Mouse (Mus musculus) MEL (cell line): ENCODE measurements around the gene Rps26. TPM values are rescaled to one million over a fixed set of nuclear protein-coding genes. Genes with fewer than 3 reads are reported as not detected.

Source experiments
- DNase-seq: peaks from one replicate; pipeline ENCODE4 v3.0.0; 2011; ENCODE audit warnings: low read depth, low spot score
- H3K27ac ChIP-seq: 2 replicates; pipeline ENCODE4 v1.5.1; 2012; ENCODE audit warnings: low read depth, mild to moderate bottlenecking, control low read depth, low read length, moderate library complexity; ENCODE audit not compliant: control insufficient read depth
- H3K27me3 ChIP-seq, 2 experiments: fragments of 150-350 bp in 1 of 2; sonication (generic) in 1 of 2; 2 replicates each; pipeline ENCODE4 v1.6.1; 2012; ENCODE audit warnings: low read length in 2 of 2, mild to moderate bottlenecking in 2 of 2, improper control_type of control experiment in 1 of 2, moderate library complexity in 1 of 2; ENCODE audit not compliant: insufficient read depth in 2 of 2, control insufficient read depth in 1 of 2
- H3K36me3 ChIP-seq, 2 experiments: 2 replicates each; pipeline ENCODE4 v1.6.1; 2012 to 2014; ENCODE audit warnings: low read length in 2 of 2, improper control_type of control experiment in 1 of 2, inconsistent platforms in 1 of 2, mild to moderate bottlenecking in 1 of 2; ENCODE audit not compliant: insufficient read depth in 2 of 2, control insufficient read depth in 1 of 2
- H3K4me1 ChIP-seq, 2 experiments: fragments of 150-350 bp in 1 of 2; sonication (generic) in 1 of 2; 2 replicates each; pipeline ENCODE4 v1.6.1; 2012; ENCODE audit warnings: low read length in 2 of 2, improper control_type of control experiment in 1 of 2, mild to moderate bottlenecking in 1 of 2; ENCODE audit not compliant: insufficient read depth in 2 of 2, control insufficient read depth in 1 of 2
- H3K4me3 ChIP-seq, 2 experiments: fragments of 150-350 bp in 1 of 2; sonication (generic) in 1 of 2; 2 replicates each; pipeline ENCODE4 v1.5.1; 2012; ENCODE audit warnings: low read depth in 2 of 2, low read length in 2 of 2, mild to moderate bottlenecking in 2 of 2, moderate library complexity in 2 of 2, control low read depth in 1 of 2, improper control_type of control experiment in 1 of 2; ENCODE audit not compliant: control insufficient read depth in 1 of 2, insufficient read depth in 1 of 2
- H3K79me2 ChIP-seq: 2 replicates; pipeline ENCODE4 v1.6.1; 2012; ENCODE audit warnings: mild to moderate bottlenecking, low read length, moderate library complexity; ENCODE audit not compliant: control insufficient read depth, poor library complexity, insufficient read depth
- H3K9ac ChIP-seq: 2 replicates; pipeline ENCODE4 v1.6.1; 2012; ENCODE audit warnings: low read depth, mild to moderate bottlenecking, control low read depth, low read length, moderate library complexity; ENCODE audit not compliant: control insufficient read depth, poor library complexity, severe bottlenecking
- H3K9me3 ChIP-seq: fragments of 150-350 bp; sonication (generic); replicated peaks from 2 replicates; pipeline ENCODE4 v1.6.1; 2012; ENCODE audit warnings: mild to moderate bottlenecking, low read length, improper control_type of control experiment, moderate library complexity; ENCODE audit not compliant: insufficient read depth
- CHD2 ChIP-seq: IDR thresholded peaks from 2 replicates; pipeline ENCODE4 v1.6.1; 2011; ENCODE audit warnings: low read length, improper control_type of control experiment
- ELF1 ChIP-seq: IDR thresholded peaks from 2 replicates; pipeline ENCODE4 v1.6.1; 2014; ENCODE audit warnings: low read depth, mild to moderate bottlenecking, inconsistent platforms, low read length, improper control_type of control experiment, moderate library complexity
- EP300 ChIP-seq, 2 experiments: IDR thresholded peaks; 2 replicates each; pipeline ENCODE4 v1.6.1; 2011; ENCODE audit warnings: improper control_type of control experiment in 2 of 2, low read length in 2 of 2, low read depth in 1 of 2, mild to moderate bottlenecking in 1 of 2
- ETS1 ChIP-seq: IDR thresholded peaks from 2 replicates; pipeline ENCODE4 v1.6.1; 2012; ENCODE audit warnings: low read depth, mild to moderate bottlenecking, inconsistent platforms, low read length, improper control_type of control experiment, moderate library complexity
- GABPA ChIP-seq: IDR thresholded peaks from 2 replicates; pipeline ENCODE4 v1.6.1; 2012; ENCODE audit warnings: low read depth, mild to moderate bottlenecking, inconsistent platforms, low read length, improper control_type of control experiment, moderate library complexity
- GATA1 ChIP-seq: IDR thresholded peaks from 2 replicates; pipeline ENCODE4 v1.6.1; 2011; ENCODE audit warnings: low read depth, low read length, improper control_type of control experiment
- KAT2A ChIP-seq: conservative IDR thresholded peaks from 2 replicates; pipeline ENCODE4 v1.6.1; 2012; ENCODE audit warnings: low read depth, low read length, improper control_type of control experiment, inconsistent platforms
- MEF2A ChIP-seq: IDR thresholded peaks from 2 replicates; pipeline ENCODE4 v1.6.1; 2014; ENCODE audit warnings: low read depth, mild to moderate bottlenecking, inconsistent platforms, low read length, improper control_type of control experiment; ENCODE audit not compliant: poor library complexity, insufficient replicate concordance, severe bottlenecking; ENCODE audit errors: extremely low read depth
- MXI1 ChIP-seq: IDR thresholded peaks from 2 replicates; pipeline ENCODE4 v1.6.1; 2011; ENCODE audit warnings: mild to moderate bottlenecking, low read depth, low read length, improper control_type of control experiment
- MYC ChIP-seq: IDR thresholded peaks from 2 replicates; pipeline ENCODE4 v1.6.1; 2011; ENCODE audit warnings: low read depth, mild to moderate bottlenecking, low read length, improper control_type of control experiment, moderate library complexity
- NELFE ChIP-seq: IDR thresholded peaks from 2 replicates; pipeline ENCODE4 v1.6.1; 2011; ENCODE audit warnings: low read depth, low read length, improper control_type of control experiment
- NRF1 ChIP-seq: IDR thresholded peaks from 2 replicates; pipeline ENCODE4 v1.6.1; 2014; ENCODE audit warnings: low read depth, mild to moderate bottlenecking, inconsistent platforms, low read length, improper control_type of control experiment, moderate library complexity; ENCODE audit not compliant: poor library complexity, insufficient read depth, severe bottlenecking
- POLR2A ChIP-seq, 2 experiments: IDR thresholded peaks; 2 replicates each; pipeline ENCODE4 v1.6.1; 2011 to 2012; ENCODE audit warnings: low read length in 2 of 2, mild to moderate bottlenecking in 2 of 2, control low read depth in 1 of 2, improper control_type of control experiment in 1 of 2, low read depth in 1 of 2, moderate library complexity in 1 of 2; ENCODE audit not compliant: control insufficient read depth in 1 of 2, insufficient read depth in 1 of 2, poor library complexity in 1 of 2
- POLR2AphosphoS2 ChIP-seq: IDR thresholded peaks from 2 replicates; pipeline ENCODE4 v1.6.1; 2011; ENCODE audit warnings: low read length, improper control_type of control experiment
- RCOR1 ChIP-seq: IDR thresholded peaks from 2 replicates; pipeline ENCODE4 v1.6.1; 2012; ENCODE audit warnings: low read depth, mild to moderate bottlenecking, inconsistent platforms, low read length, improper control_type of control experiment
- SMC3 ChIP-seq: IDR thresholded peaks from 2 replicates; pipeline ENCODE4 v1.6.1; 2011; ENCODE audit warnings: low read depth, low read length, improper control_type of control experiment
- TAL1 ChIP-seq: IDR thresholded peaks from 2 replicates; pipeline ENCODE4 v1.6.1; 2012; ENCODE audit warnings: mild to moderate bottlenecking, inconsistent platforms, low read length, moderate library complexity, mixed read lengths
- TBP ChIP-seq: IDR thresholded peaks from 2 replicates; pipeline ENCODE4 v1.8.0; 2011; ENCODE audit warnings: low read depth, low read length, improper control_type of control experiment
- TCF12 ChIP-seq: IDR thresholded peaks from 2 replicates; pipeline ENCODE4 v1.6.1; 2014; ENCODE audit warnings: low read depth, mild to moderate bottlenecking, inconsistent platforms, low read length, improper control_type of control experiment, moderate library complexity
- USF2 ChIP-seq, 2 experiments: IDR thresholded peaks; 2 replicates each; pipeline ENCODE4 v1.6.1; 2011 to 2012; ENCODE audit warnings: improper control_type of control experiment in 2 of 2, low read length in 2 of 2, borderline replicate concordance in 1 of 2, inconsistent platforms in 1 of 2, low read depth in 1 of 2, mild to moderate bottlenecking in 1 of 2; ENCODE audit not compliant: insufficient read depth in 1 of 2
- ZKSCAN1 ChIP-seq: IDR thresholded peaks from 2 replicates; pipeline ENCODE4 v1.6.1; 2012; ENCODE audit warnings: low read depth, mild to moderate bottlenecking, inconsistent platforms, low read length, improper control_type of control experiment, moderate library complexity
- ZNF384 ChIP-seq: IDR thresholded peaks from 2 replicates; pipeline ENCODE4 v1.6.1; 2012; ENCODE audit warnings: low read depth, mild to moderate bottlenecking, inconsistent platforms, low read length, improper control_type of control experiment
- polyA plus RNA-seq, 2 experiments: library from polyadenylated mRNA; stranded (reverse) in 1 of 2; unstranded in 1 of 2; fragments of >175 nt in 1 of 2; fragments of >200 nt in 1 of 2; gene quantifications; 2 replicates each; pipeline versions ENCODE4 v1.2.1 to v1.2.4; 2012; ENCODE audit warnings: low replicate concordance in 2 of 2, low read depth in 1 of 2; ENCODE audit not compliant: insufficient read length in 2 of 2, insufficient read depth in 1 of 2, missing spikeins in 1 of 2
- total RNA-seq: library from RNA; depleted of rRNA; stranded (reverse); fragments of 300-350 nt; gene quantifications from 2 replicates; pipeline ENCODE4 v1.2.3, GENCODE M21; 2012

Rps26 gene
- total and polyA plus RNA-seq, 3 experiments = 2,523 to 2,530 TPM; not detected in 1

- TF ChIP-seq TBP (no peak), ZKSCAN1 (no peak)
Measured at GRCm38 (mm10) chr10:128592797-128593196, 33.8 kb downstream of the Rps26 start (continued).

- Histone ChIP-seq H3K9ac (no peak overlapping the region), H3K9me3 (no peaks in the 10 kb centered on the region), H3K27me3 (peaks cover 2% of the 10 kb centered on the region in 2 experiments), H3K27ac (peak overlapping the region; percentile 80), H3K79me2 (no peaks in the 10 kb centered on the region), H3K36me3 (peaks cover 0 to 18% of the 10 kb centered on the region in 2 experiments; a peak in 2 of 4 replicates)
- peak; percentile 61 for DNase-seq
- TF ChIP-seq ZNF384 (peak; percentile 37; the same call in 1 of the 2 replicates), POLR2AphosphoS2 (no peak), GATA1 (peak; percentile 77), CHD2 (no peak), MYC (no peak), EP300 (IDR thresholded peaks at IDR 0.05; ENCODE audit: low read depth in 1 of 2, low read length in 2 of 2) (peak; percentile 59 to 79), TAL1 (0 out of 2 replicates have a peak, but pooled peaks have one; percentile 15), ETS1 (peak; percentile 46), GABPA (no peak), NRF1 (no peak), KAT2A (no peak), MXI1 (no peak), MEF2A (no peak), SMC3 (no peak), USF2 (IDR thresholded peaks at IDR 0.05; ENCODE audit: borderline replicate concordance in 1 of 2, insufficient read depth in 1 of 2, low read depth in 1 of 2, low read length in 2 of 2) (no peak), ZKSCAN1 (no peak), NELFE (no peak), RCOR1 (peak; percentile 43; the same call in 1 of the 2 replicates), TCF12 (peak; percentile 42; the same call in 1 of the 2 replicates), ELF1 (no peak), POLR2A (IDR thresholded peaks at IDR 0.05; ENCODE audit: control insufficient read depth in 1 of 2, insufficient read depth in 1 of 2, low read depth in 1 of 2, low read length in 2 of 2, poor library complexity in 1 of 2) (no peak)
- TF ChIP-seq, all 39 proteins: peak for 7
- Histone ChIP-seq H3K4me3 (no peak overlapping the region), H3K4me1 (peaks cover 12 to 23% of the 10 kb centered on the region in 2 experiments)
Measured at GRCm38 (mm10) chr10:128591436-128591835, 35.1 kb downstream of the Rps26 start.
